Comparison of ENCODE assay signal across 7 mouse cellular contexts in the genomic region with DNA sequence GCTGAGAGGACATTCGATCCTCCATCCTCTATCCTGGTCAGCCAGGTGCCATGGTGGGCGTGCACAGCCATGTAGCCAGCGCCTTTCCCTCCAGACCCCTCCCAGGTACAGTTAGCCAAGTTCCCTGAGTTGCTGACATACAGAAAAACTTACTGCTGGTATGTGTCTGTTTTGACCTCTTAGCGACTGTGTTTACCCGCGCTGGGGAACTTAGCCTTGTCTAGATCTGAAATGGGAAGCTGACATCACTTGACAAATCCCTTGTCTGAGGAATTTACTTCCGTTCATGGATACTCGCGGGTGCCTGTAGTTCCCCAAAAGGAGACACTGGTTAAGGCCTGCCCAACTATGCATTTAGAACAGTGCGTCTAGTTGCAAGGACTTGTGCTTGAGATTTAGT. TPM values are rescaled to one million over a fixed set of nuclear protein-coding genes. Genes with fewer than 3 reads are reported as not detected.
A peak's percentile ranks its signal among the peaks of the same experiment; 100 is the strongest.
DNase-seq lines count a peak whose midpoint lies in the region; ATAC-seq and TF ChIP-seq lines count a peak whose summit lies in the region.

No protein-coding gene starts in this region.

- peak overlapping the region; percentile 59 for H3K4me2 ChIP-seq in hindbrain, postnatal 0 days (ENCODE audit: low read depth, low read length)

- peaks cover 24% of the 10 kb centered on the region for H3K36me3 ChIP-seq in C2C12 (ENCODE audit: control insufficient read depth, insufficient read depth)
- H3K36me3 ChIP-seq in hindbrain, postnatal 0 days (ENCODE audit: insufficient read depth, low read length), result no peaks in the 10 kb centered on the region

- H3K4me1 ChIP-seq in hindbrain, postnatal 0 days (ENCODE audit: insufficient read depth, low read length), result 0 out of 2 replicates have a peak, but pooled peaks cover 9% of the 10 kb centered on the region

- 31% methylated on average over 10 of the region's 10 CpGs for WGBS in hindbrain, postnatal 0 days

- no peaks in the 10 kb centered on the region for H3K27me3 ChIP-seq in C2C12 (ENCODE audit: control insufficient read depth, insufficient read depth, insufficient read length)
- H3K27me3 ChIP-seq in hindbrain, postnatal 0 days (ENCODE audit: insufficient read depth, low read length), result peaks cover 33% of the 10 kb centered on the region

- H3ac ChIP-seq in C2C12 (ENCODE audit: control insufficient read depth, insufficient read length, low read depth), result peak overlapping the region; percentile 81

- peaks cover 9% of the 10 kb centered on the region for H3K79me3 ChIP-seq in C2C12 (ENCODE audit: low read depth)

- no peak overlapping the region; the same call in 1 of the 2 replicates for H3K9ac ChIP-seq in hindbrain, postnatal 0 days (replicated peaks; ENCODE audit: low read length)

- DNase-seq in adipocyte (ENCODE audit: low spot score), result peak; percentile 52
- no peak for DNase-seq in hindbrain, postnatal 0 days (ENCODE audit: low spot score)
- DNase-seq in lung, postnatal 4 days, result peak; percentile 55 to 60
- no peak for DNase-seq in adrenal gland, adult 2 months
- DNase-seq in T-cell, adult 2 months (ENCODE audit: low spot score), result no peak
- no peak for DNase-seq in urinary bladder, adult 2 months (ENCODE audit: low spot score)

- peaks cover 44% of the 10 kb centered on the region for H3K79me2 ChIP-seq in C2C12 (ENCODE audit: control insufficient read depth, insufficient read depth)

- 0 out of 2 replicates have a peak overlapping the region, but pooled peaks have one; percentile 22 for H3K27ac ChIP-seq in hindbrain, postnatal 0 days

- no peak for ATAC-seq in hindbrain, postnatal 0 days

- H3K4me3 ChIP-seq in C2C12 (ENCODE audit: insufficient read depth, poor library complexity, severe bottlenecking), result peak overlapping the region; percentile 97
- peak overlapping the region; percentile 41 for H3K4me3 ChIP-seq in hindbrain, postnatal 0 days (ENCODE audit: low read length)

- H3K9me3 ChIP-seq in hindbrain, postnatal 0 days (ENCODE audit: low read length), result no peaks in the 10 kb centered on the region

- no peak for TF ChIP-seq CTCF in C2C12 (IDR thresholded peaks at IDR 0.05; ENCODE audit: control insufficient read depth, insufficient read depth, insufficient read length)
- TF ChIP-seq CTCF in hindbrain, postnatal 0 days (IDR thresholded peaks at IDR 0.05; ENCODE audit: low read depth), result no peak

TF ChIP-seq in C2C12, 6 proteins besides CTCF, POLR2A, EP300 and RAD21:
- TF ChIP-seq MAX (IDR thresholded peaks at IDR 0.05) (no peak), FOSL1 (IDR thresholded peaks at IDR 0.05; ENCODE audit: insufficient read depth, low read length, poor library complexity, severe bottlenecking) (no peak), CEBPB (IDR thresholded peaks at IDR 0.05; ENCODE audit: low read depth) (no peak), USF1 (IDR thresholded peaks at IDR 0.05; ENCODE audit: low read depth) (no peak), MYOD1 (IDR thresholded peaks at IDR 0.05; ENCODE audit: control insufficient read depth, insufficient read length, low read depth) (no peak), MYOG (IDR thresholded peaks at IDR 0.05; ENCODE audit: control insufficient read depth, extremely low read depth, insufficient read length) (no peak)
TF ChIP-seq in C2C12: peak in this region for 0.

RNA-seq across cellular contexts. Expression of a gene that starts 16.5 kb away (rescaled TPM):
- 95.4 TPM for polyA plus RNA-seq in C2C12 (2012; fragmentation: generic; extraction: Trizol)
- 14.2 and 17.0 TPM in 2 replicates for total RNA-seq in hindbrain, postnatal 0 days (2014; rRNA removed)
- polyA plus RNA-seq in hindbrain, postnatal 0 days (2015; fragmentation: Nextera tagmentation; extraction: Ambion mirVana), result 9.5 and 10.1 TPM in 2 replicates
- total RNA-seq in adrenal gland, adult 2 months (2021), result 10 to 100 TPM; 10.3 to 17.9 TPM
- 49.1 and 68.9 TPM in 2 replicates for polyA plus RNA-seq in adrenal gland, adult 2 months (2012; rRNA removed)
- 33.1 and 40.7 TPM in 2 replicates for polyA plus RNA-seq in urinary bladder, adult 2 months (2012; rRNA removed)

RNA-seq across cellular contexts. Expression of a gene that starts 20.4 kb away (rescaled TPM):
- 2.7 TPM for polyA plus RNA-seq in C2C12 (2012; fragmentation: generic; extraction: Trizol)
- 8.2 and 9.6 TPM in 2 replicates for total RNA-seq in hindbrain, postnatal 0 days (2014; rRNA removed)
- 2.4 TPM in 2 replicates for polyA plus RNA-seq in hindbrain, postnatal 0 days (2015; fragmentation: Nextera tagmentation; extraction: Ambion mirVana)
- 10 to 100 TPM in 1 of 2 experiments, 1 to 10 TPM in 1; 9.5 to 11.8 TPM for total RNA-seq in adrenal gland, adult 2 months (2021)
- 15.9 and 16.0 TPM in 2 replicates for polyA plus RNA-seq in adrenal gland, adult 2 months (2012; rRNA removed)
- polyA plus RNA-seq in urinary bladder, adult 2 months (2012; rRNA removed), result 9.6 and 11.8 TPM in 2 replicates

RNA-seq across cellular contexts. Expression of a gene that starts 23.7 kb away (rescaled TPM):
- 87.6 TPM for polyA plus RNA-seq in C2C12 (2012; fragmentation: generic; extraction: Trizol)
- 146 and 171 TPM in 2 replicates for total RNA-seq in hindbrain, postnatal 0 days (2014; rRNA removed)
- polyA plus RNA-seq in hindbrain, postnatal 0 days (2015; fragmentation: Nextera tagmentation; extraction: Ambion mirVana), result 206 and 234 TPM in 2 replicates
- total RNA-seq in adrenal gland, adult 2 months (2021), result 100 to 1,000 TPM; 165 to 185 TPM
- 517 and 528 TPM in 2 replicates for polyA plus RNA-seq in adrenal gland, adult 2 months (2012; rRNA removed)
- polyA plus RNA-seq in urinary bladder, adult 2 months (2012; rRNA removed), result 119 and 147 TPM in 2 replicates

RNA-seq across cellular contexts. Expression of a gene that starts 28.1 kb away (rescaled TPM):
- 121 TPM for polyA plus RNA-seq in C2C12 (2012; fragmentation: generic; extraction: Trizol)
- total RNA-seq in hindbrain, postnatal 0 days (2014; rRNA removed), result 83.9 and 94.0 TPM in 2 replicates
- 71.9 and 73.3 TPM in 2 replicates for polyA plus RNA-seq in hindbrain, postnatal 0 days (2015; fragmentation: Nextera tagmentation; extraction: Ambion mirVana)
- total RNA-seq in adrenal gland, adult 2 months (2021), result 100 to 1,000 TPM; 102 to 108 TPM
- polyA plus RNA-seq in adrenal gland, adult 2 months (2012; rRNA removed), result 134 and 167 TPM in 2 replicates
- 21.4 and 29.3 TPM in 2 replicates for polyA plus RNA-seq in urinary bladder, adult 2 months (2012; rRNA removed)

RNA-seq across cellular contexts. Expression of a gene that starts 32.8 kb away (rescaled TPM):
- polyA plus RNA-seq in C2C12 (2012; fragmentation: generic; extraction: Trizol), result 0.43 TPM
- total RNA-seq in hindbrain, postnatal 0 days (2014; rRNA removed), result 0.65 and 1.3 TPM in 2 replicates
- 0.65 and 0.96 TPM in 2 replicates for polyA plus RNA-seq in hindbrain, postnatal 0 days (2015; fragmentation: Nextera tagmentation; extraction: Ambion mirVana)
- total RNA-seq in adrenal gland, adult 2 months (2021), result 1 to 10 TPM in 1 of 2 experiments, under 1 TPM in 1; 0.83 to 1.0 TPM
- polyA plus RNA-seq in adrenal gland, adult 2 months (2012; rRNA removed), result 2.3 and 3.4 TPM in 2 replicates
- 4.5 and 5.6 TPM in 2 replicates for polyA plus RNA-seq in urinary bladder, adult 2 months (2012; rRNA removed)

Comparison
In these comparisons a context has a peak if more than half of its experiments do, and no peak if none do; other contexts are left out.
1. DNase-seq: peak in adipocyte (single experiment) and lung, postnatal 4 days (2 of 2); none in hindbrain, postnatal 0 days (single experiment), adrenal gland, adult 2 months (single experiment), T-cell, adult 2 months (single experiment) and urinary bladder, adult 2 months (single experiment).